Mouse (Mus musculus) hindbrain, postnatal 0 days (tissue): ENCODE data around the gene Ddi2. TPM values are rescaled to one million over a fixed set of nuclear protein-coding genes. Genes with fewer than 3 reads are reported as not detected.

ENCODE experiments used
- ATAC-seq: fragments of 200-750 bp; cut with Nextera tagmentation; 2 replicates; pipeline ENCODE4 v1.8.0; 2017; ENCODE audit warnings: mild to moderate bottlenecking, moderate TSS enrichment, moderate library complexity
- DNase-seq: peaks from one replicate; pipeline ENCODE4 v3.0.0-alpha.2; 2015; ENCODE audit warnings: low spot score
- H3K27ac ChIP-seq: fragments of 300-500 bp; sonication (generic); 2 replicates; pipeline ENCODE4 v1.5.1; 2014; ENCODE audit warnings: mild to moderate bottlenecking
- H3K27me3 ChIP-seq: fragments of 300-500 bp; sonication (generic); 2 replicates; pipeline ENCODE4 v1.6.1; 2014; ENCODE audit warnings: low read length, mixed read lengths; ENCODE audit not compliant: insufficient read depth
- H3K36me3 ChIP-seq: fragments of 300-500 bp; sonication (generic); 2 replicates; pipeline ENCODE4 v1.6.1; 2014; ENCODE audit warnings: low read length, mixed read lengths; ENCODE audit not compliant: insufficient read depth
- H3K4me1 ChIP-seq: fragments of 300-500 bp; sonication (generic); 2 replicates; pipeline ENCODE4 v1.6.1; 2014; ENCODE audit warnings: antibody characterized with exemption, low read length, mixed read lengths; ENCODE audit not compliant: insufficient read depth
- H3K4me2 ChIP-seq: fragments of 300-500 bp; sonication (generic); 2 replicates; pipeline ENCODE4 v1.6.1; 2014; ENCODE audit warnings: low read depth, mild to moderate bottlenecking, low read length, moderate library complexity, mixed read lengths
- H3K4me3 ChIP-seq: fragments of 300-500 bp; sonication (generic); 2 replicates; pipeline ENCODE4 v1.5.1; 2014; ENCODE audit warnings: low read length
- H3K9ac ChIP-seq: fragments of 300-500 bp; sonication (generic); replicated peaks from 2 replicates; pipeline ENCODE4 v1.6.1; 2014; ENCODE audit warnings: mild to moderate bottlenecking, low read length, moderate library complexity, mixed read lengths
- H3K9me3 ChIP-seq: fragments of 300-500 bp; sonication (generic); 2 replicates; pipeline ENCODE4 v1.6.1; 2016; ENCODE audit warnings: low read length, mixed read lengths
- CTCF ChIP-seq: IDR thresholded peaks from 2 replicates; pipeline ENCODE4 v1.5.1; 2016; ENCODE audit warnings: antibody characterized with exemption, control low read depth, low read depth
- WGBS: fragments of 180-500 bp; shearing (Covaris S2); extraction: QIAGEN DNeasy Blood & Tissue Kit; methylation state at CpG from one replicate; pipeline ENCODE4 v1.1.7; 2014; 5-methylcytosine and 5-hydroxymethylcytosine counted together
- polyA plus RNA-seq: library from polyadenylated mRNA; unstranded; fragments of >200 nt; fragmentation: Nextera tagmentation; extraction: Ambion mirVana; gene quantifications from 2 replicates; pipeline ENCODE4 v1.2.1, GENCODE M21; 2015
- total RNA-seq: library from RNA; depleted of rRNA; stranded (reverse); fragments of >200 nt; gene quantifications from 2 replicates; pipeline ENCODE4 v1.2.3, GENCODE M21; 2014

The Ddi2 gene
- total and polyA plus RNA-seq, 2 experiments from 2014 or later: 12.5 to 20.9 TPM

DNA sequence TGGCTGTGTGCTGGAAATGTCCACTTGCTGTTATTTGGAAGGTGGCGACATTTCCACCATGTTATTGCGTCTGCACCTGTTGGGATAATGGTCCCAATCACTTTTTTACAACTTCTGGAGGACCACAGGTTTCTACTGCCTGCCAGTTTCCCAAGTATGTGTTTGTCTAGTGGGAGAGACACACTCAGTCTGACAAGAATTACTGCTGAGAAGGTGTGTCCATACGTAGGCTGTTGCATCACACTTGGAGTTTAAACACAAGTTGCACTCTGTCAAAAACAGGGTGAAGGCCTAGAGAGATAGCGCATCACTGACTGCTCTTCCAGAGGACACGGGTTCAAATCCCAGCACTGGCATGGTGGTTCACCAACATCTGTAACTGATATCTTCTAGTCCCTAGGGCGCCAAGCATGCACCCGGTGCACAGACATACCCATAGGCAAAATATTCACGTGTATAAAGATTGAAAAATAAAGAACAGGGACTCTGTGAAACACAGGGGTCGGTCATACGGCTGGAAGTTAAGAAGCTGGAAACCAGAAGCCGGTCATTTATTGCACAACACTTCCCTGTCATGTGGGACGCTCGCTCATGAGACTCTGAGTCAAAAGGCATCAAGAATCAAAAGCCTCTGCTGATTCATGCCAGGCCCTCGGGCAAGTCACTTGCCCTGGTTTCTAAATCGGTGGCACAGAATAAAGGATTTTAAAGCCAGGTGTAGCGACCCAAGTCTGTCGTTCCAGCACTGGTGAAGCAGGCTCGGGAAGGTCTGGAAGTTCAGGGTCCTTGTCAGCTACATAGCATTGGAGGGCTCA, 53.1 kb downstream of the Ddi2 start:
- 84% methylated on average over 18 of the region's 18 CpGs for WGBS
- Histone ChIP-seq H3K9ac (no peak overlapping the region), H3K4me2 (no peak overlapping the region), H3K27ac (no peak overlapping the region), H3K27me3 (no peaks in the 10 kb centered on the region), H3K4me1 (peaks cover under 1% of the 10 kb centered on the region; the same call in 1 of the 2 replicates), H3K36me3 (no peaks in the 10 kb centered on the region), H3K4me3 (no peak overlapping the region), H3K9me3 (no peaks in the 10 kb centered on the region)
- ATAC-seq (no peak), DNase-seq (no peak)
- no peak for TF ChIP-seq CTCF

DNA sequence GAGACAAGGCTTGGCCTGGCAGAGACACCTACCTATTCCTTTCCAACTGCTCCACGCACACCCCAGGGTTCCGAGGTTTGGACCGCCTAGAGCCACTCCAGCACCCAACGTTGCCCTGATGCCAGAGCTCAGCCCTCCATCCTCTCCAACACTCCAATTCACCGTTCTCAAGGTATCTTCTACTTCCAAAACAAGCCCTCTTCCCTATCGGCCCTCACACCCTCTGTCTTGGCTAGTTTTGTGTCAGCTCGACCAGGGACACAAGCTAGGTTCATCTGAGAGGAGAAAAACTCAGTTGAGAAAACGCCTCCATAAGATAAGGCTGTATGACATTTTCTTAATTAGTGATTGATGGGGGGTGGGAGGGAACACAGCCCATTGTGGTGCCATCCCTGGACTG, 58.4 kb downstream of the Ddi2 start, which contains the start of gene Plekhm2:
Gene Plekhm2, minus strand, starts transcription at position 101 of the 400 bp plus-strand sequence.
- peaks cover 6% of the 10 kb centered on the region; the same call in 1 of the 2 replicates for H3K4me1 ChIP-seq
- WGBS: 60% methylated on average over 8 of the region's 8 CpGs
- ATAC-seq (no peak), DNase-seq (no peak)
- H3K9me3 ChIP-seq: no peaks in the 10 kb centered on the region
- peak within 1 kb of the TSS; percentile 91 for H3K4me2 ChIP-seq
- peak within 1 kb of the TSS; percentile 83 for H3K4me3 ChIP-seq
- H3K27ac ChIP-seq: peak within 1 kb of the TSS; percentile 92
- H3K27me3 ChIP-seq: no peaks in the 10 kb centered on the region
- no peak for TF ChIP-seq CTCF
- peak within 1 kb of the TSS; percentile 96 for H3K9ac ChIP-seq
- peaks cover 7% of the 10 kb centered on the region; the same call in 1 of the 2 replicates for H3K36me3 ChIP-seq

DNA sequence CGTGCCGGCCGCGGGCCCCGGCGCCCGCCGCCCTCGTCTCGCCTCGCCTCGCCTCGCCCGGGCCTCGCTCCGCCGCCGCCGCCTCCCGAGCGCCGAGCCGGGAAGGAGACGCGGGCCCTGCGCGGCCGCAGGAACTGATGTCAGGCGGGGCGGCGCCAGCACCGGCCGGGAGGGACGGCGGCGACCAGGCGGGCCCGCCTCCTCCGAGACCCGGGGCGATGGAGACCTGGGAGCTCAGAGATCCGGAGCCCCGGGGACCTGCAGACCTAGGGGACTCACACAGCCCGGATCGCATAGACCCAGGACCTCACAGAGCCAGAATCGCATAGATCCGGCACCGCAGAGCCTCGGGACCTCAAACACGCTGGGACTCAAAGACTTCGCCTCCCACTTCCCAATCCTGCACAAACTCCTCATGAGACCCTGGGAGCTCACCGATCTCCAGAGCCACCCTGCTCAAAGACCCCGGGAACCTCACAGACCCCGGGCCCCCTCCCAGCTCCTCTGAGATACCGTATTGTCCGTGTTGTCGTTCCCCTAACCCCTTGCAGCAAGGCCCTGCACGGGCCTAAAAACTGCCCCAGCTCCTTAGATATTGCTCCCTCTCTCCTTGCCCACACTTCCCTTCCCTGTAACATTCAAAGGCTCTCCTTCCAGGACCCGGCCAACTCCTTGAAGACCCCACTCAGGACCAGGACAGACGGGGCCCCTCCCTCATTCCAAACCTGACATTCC, 59.0 kb downstream of the Ddi2 start:
- WGBS: 1% methylated on average over 53 of the region's 60 CpGs
- Histone ChIP-seq H3K4me3 (peak overlapping the region; percentile 83), H3K27me3 (no peaks in the 10 kb centered on the region)

DNA sequence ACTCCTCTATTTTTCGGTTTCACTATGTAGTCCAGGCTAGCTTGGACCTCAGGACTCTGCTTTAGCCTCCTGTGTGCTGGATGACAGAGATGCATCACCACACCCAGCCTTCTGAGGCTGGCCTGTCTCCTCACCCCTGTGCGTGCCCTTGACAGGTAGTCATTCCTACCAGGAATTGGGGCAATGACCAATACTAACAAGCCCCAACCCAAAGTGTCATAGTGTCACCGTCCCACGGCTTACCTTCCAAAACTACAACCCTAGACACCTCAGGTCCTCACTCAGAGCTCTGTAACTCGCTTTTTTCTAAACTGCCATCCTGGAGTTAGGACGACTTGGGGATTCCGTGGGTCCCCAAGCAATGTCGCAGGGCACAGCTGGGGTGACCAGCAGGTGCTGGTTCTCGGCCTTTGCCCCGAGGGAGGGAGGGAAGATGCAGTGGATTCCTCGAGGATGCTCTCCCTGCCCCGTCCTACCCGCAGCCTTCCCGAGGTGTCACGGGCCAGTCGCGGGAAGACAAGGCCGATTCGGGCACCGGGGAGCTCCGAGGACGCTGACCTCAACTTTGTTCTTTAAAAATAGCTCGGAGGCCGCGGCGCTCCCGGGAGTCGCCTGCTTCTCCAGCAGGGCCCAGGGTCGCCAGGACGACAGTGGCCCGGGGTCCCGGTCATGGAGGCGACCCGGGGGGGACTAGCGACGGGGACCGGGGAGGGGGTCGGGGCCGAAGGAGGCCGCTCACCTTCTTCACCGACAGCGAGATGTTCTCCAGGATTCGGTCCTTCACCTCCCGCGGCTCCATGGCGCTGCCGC, 59.9 kb downstream of the Ddi2 start:
- DNase-seq (peak; percentile 29), ATAC-seq (peak; percentile 31)
- H3K4me3 ChIP-seq: peak overlapping the region; percentile 83
- peak overlapping the region; percentile 91 for H3K4me2 ChIP-seq
- peaks cover 6% of the 10 kb centered on the region; the same call in 1 of the 2 replicates for H3K4me1 ChIP-seq
- H3K9ac ChIP-seq: peak overlapping the region; percentile 96
- H3K9me3 ChIP-seq: no peaks in the 10 kb centered on the region
- no peaks in the 10 kb centered on the region for H3K27me3 ChIP-seq
- H3K36me3 ChIP-seq: peaks cover 7% of the 10 kb centered on the region; the same call in 1 of the 2 replicates
- no peak for TF ChIP-seq CTCF
- peak overlapping the region; percentile 92 for H3K27ac ChIP-seq
- 4% methylated on average over 43 of the region's 47 CpGs for WGBS

More for the DNA sequence above, 59.0 kb downstream of the Ddi2 start:
- peak; percentile 83 for DNase-seq
- ATAC-seq: peak; percentile 77
- Histone ChIP-seq H3K9me3 (no peaks in the 10 kb centered on the region), H3K9ac (peak overlapping the region; percentile 96), H3K27ac (peak overlapping the region; percentile 92), H3K36me3 (peaks cover 7% of the 10 kb centered on the region; the same call in 1 of the 2 replicates), H3K4me1 (peaks cover 6% of the 10 kb centered on the region; the same call in 1 of the 2 replicates), H3K4me2 (peak overlapping the region; percentile 91)
- no peak for TF ChIP-seq CTCF

DNA sequence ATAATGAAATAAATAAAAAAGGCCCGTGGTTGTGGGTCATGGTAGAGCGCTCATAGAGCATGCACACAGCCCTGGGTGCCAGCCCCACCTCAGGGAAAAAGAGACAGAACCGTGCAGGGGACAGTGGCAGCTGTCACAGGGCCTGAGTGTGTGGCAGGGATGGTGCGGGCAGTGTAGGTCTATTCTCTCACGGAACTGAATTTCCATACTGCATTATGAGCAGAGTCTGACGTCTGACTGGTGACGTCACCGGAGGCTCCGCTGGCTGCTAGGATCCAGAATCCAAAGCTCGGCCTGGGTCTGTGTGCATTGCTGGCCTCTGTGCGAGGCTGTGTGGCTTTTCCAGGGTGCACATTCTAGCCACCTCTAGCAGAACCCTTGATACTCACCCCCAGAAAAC, 62.3 kb downstream of the Ddi2 start:
- WGBS: 73% methylated on average over 11 of the region's 11 CpGs
- Histone ChIP-seq H3K9me3 (no peaks in the 10 kb centered on the region), H3K4me2 (no peak overlapping the region), H3K36me3 (peaks cover 7% of the 10 kb centered on the region; the same call in 1 of the 2 replicates), H3K4me3 (no peak overlapping the region), H3K27me3 (no peaks in the 10 kb centered on the region), H3K27ac (no peak overlapping the region), H3K9ac (no peak overlapping the region), H3K4me1 (peaks cover 6% of the 10 kb centered on the region; the same call in 1 of the 2 replicates)
- ATAC-seq (no peak), DNase-seq (no peak)
- no peak for TF ChIP-seq CTCF

DNA sequence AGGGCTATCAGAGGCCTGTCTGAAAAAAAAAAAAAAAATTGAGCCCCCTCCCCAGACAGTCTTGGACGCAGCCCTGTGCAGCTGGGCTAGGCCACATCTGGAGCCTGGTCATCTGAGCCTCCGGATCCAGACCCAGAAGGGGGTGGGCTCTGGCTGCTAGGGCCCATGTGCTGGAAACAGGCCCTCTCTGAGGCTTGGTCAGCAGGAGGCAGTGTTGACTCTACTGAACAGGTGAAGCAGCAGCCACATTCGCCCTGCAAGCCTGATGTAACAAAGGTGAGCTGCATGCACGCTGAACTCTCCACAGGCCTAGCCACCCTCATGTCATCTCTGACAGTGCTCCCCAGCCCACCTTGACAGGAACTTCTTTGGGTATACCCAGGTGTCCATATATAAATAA, 63.5 kb downstream of the Ddi2 start:
- no peak for ATAC-seq
- Histone ChIP-seq H3K9me3 (no peaks in the 10 kb centered on the region), H3K4me2 (no peak overlapping the region), H3K9ac (no peak overlapping the region), H3K4me3 (no peak overlapping the region), H3K36me3 (peaks cover 7% of the 10 kb centered on the region; the same call in 1 of the 2 replicates), H3K27ac (no peak overlapping the region), H3K4me1 (peaks cover 2% of the 10 kb centered on the region; the same call in 1 of the 2 replicates), H3K27me3 (no peaks in the 10 kb centered on the region)
- 67% methylated on average over 4 of the region's 4 CpGs for WGBS
- DNase-seq: no peak
- peak; percentile 36 for TF ChIP-seq CTCF
